Mouse (Mus musculus): Measurements from ENCODE around the gene Eomes. TPM values are rescaled to one million over a fixed set of nuclear protein-coding genes. Genes with fewer than 3 reads are reported as not detected.

Eomes gene
- polyA plus RNA-seq, 1 experiment from 2014 or later = 0.42 TPM

- Histone ChIP-seq H3K36me3 (replicated peaks; ENCODE audit: control insufficient read depth, insufficient read depth, low read depth, low read length) (no peaks in the 10 kb centered on the region), H3K9me3 (replicated peaks; ENCODE audit: control insufficient read depth, low read length) (no peaks in the 10 kb centered on the region), H3K4me2 (ENCODE audit: low read depth, low read length) (no peak overlapping the region), H3K27me3 (ENCODE audit: control insufficient read depth, insufficient read depth, low read length) (no peaks in the 10 kb centered on the region), H3K4me3 (ENCODE audit: low read depth, low read length) (no peak overlapping the region), H3K9ac (replicated peaks; ENCODE audit: low read length) (no peak overlapping the region), H3K27ac (replicated peaks; ENCODE audit: low read depth, low read length) (no peak overlapping the region), H3K4me1 (ENCODE audit: control insufficient read depth, insufficient read depth, low read length) (no peaks in the 10 kb centered on the region)
- no peak for DNase-seq (ENCODE audit: low spot score)
- no peak for ATAC-seq (replicated peaks; ENCODE audit: insufficient number of reproducible peaks, low FRiP score, low TSS enrichment, low read depth)
- 82% methylated on average over 3 of the region's 3 CpGs for WGBS
These were observed 34.7 kb downstream of the Eomes start for GRCm38 (mm10) chr9:118512681-118513233.

DNA sequence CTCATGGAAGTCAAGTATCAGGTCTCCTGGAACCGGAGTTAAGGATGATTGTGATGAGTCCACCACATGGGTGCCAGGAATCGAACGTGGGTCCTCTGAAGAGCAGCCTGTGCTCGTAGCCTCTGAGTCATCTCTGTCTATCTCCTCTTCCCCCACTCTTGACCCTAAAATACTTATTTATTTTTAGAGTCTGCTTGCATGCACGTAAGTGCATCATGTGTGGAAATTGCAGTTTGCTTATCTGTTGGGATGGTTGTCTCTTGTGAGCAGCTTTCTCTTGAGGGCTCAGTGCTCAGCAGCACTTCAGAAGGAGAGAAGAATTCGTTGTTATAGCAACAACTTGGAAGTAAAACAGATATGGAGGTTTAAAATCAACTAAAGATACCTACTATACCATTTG lies 37.5 kb downstream of the Eomes start:
- Histone ChIP-seq H3K9me3 (replicated peaks; ENCODE audit: control insufficient read depth, low read length) (no peaks in the 10 kb centered on the region), H3K27ac (replicated peaks; ENCODE audit: low read depth, low read length) (no peak overlapping the region), H3K4me3 (ENCODE audit: low read depth, low read length) (no peak overlapping the region), H3K36me3 (replicated peaks; ENCODE audit: control insufficient read depth, insufficient read depth, low read depth, low read length) (no peaks in the 10 kb centered on the region), H3K4me1 (ENCODE audit: control insufficient read depth, insufficient read depth, low read length) (no peaks in the 10 kb centered on the region), H3K27me3 (ENCODE audit: control insufficient read depth, insufficient read depth, low read length) (no peaks in the 10 kb centered on the region), H3K4me2 (ENCODE audit: low read depth, low read length) (no peak overlapping the region), H3K9ac (replicated peaks; ENCODE audit: low read length) (no peak overlapping the region)
- 90% methylated on average over 6 of the region's 6 CpGs for WGBS
- DNase-seq (ENCODE audit: low spot score) = no peak
- ATAC-seq (replicated peaks; ENCODE audit: insufficient number of reproducible peaks, low FRiP score, low TSS enrichment, low read depth) = no peak

DNA sequence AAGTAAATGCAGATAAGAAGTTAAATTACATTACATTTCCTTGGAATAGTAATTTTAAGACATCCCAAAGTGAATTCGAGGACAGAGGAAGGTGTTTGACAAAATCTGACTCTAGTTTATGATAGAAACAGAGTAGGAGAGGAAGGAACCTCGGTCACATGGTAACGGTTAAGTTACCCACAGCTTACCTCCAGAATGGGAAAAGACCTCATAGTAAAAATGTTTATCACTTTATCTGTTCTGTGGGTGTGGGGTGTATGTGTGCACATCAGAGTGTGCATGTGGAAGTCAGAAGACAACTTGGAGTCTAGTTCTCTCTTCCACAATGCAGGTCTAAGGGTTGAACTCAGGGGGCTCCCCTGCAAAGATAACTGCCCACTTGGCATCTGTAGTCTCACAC lies 38.1 kb downstream of the Eomes start:
- Histone ChIP-seq H3K36me3 (replicated peaks; ENCODE audit: control insufficient read depth, insufficient read depth, low read depth, low read length) (no peaks in the 10 kb centered on the region), H3K9me3 (replicated peaks; ENCODE audit: control insufficient read depth, low read length) (no peaks in the 10 kb centered on the region), H3K27me3 (ENCODE audit: control insufficient read depth, insufficient read depth, low read length) (no peaks in the 10 kb centered on the region), H3K4me3 (ENCODE audit: low read depth, low read length) (no peak overlapping the region), H3K4me1 (ENCODE audit: control insufficient read depth, insufficient read depth, low read length) (no peaks in the 10 kb centered on the region), H3K4me2 (ENCODE audit: low read depth, low read length) (no peak overlapping the region), H3K27ac (replicated peaks; ENCODE audit: low read depth, low read length) (no peak overlapping the region), H3K9ac (replicated peaks; ENCODE audit: low read length) (no peak overlapping the region)
- ATAC-seq (replicated peaks; ENCODE audit: insufficient number of reproducible peaks, low FRiP score, low TSS enrichment, low read depth) = no peak
- 89% methylated on average over 3 of the region's 3 CpGs for WGBS
- DNase-seq (ENCODE audit: low spot score) = no peak

- Histone ChIP-seq H3K9ac (replicated peaks; ENCODE audit: low read length) (no peak overlapping the region), H3K27me3 (ENCODE audit: control insufficient read depth, insufficient read depth, low read length) (no peaks in the 10 kb centered on the region), H3K9me3 (replicated peaks; ENCODE audit: control insufficient read depth, low read length) (no peaks in the 10 kb centered on the region), H3K36me3 (replicated peaks; ENCODE audit: control insufficient read depth, insufficient read depth, low read depth, low read length) (no peaks in the 10 kb centered on the region), H3K4me3 (ENCODE audit: low read depth, low read length) (no peak overlapping the region), H3K27ac (replicated peaks; ENCODE audit: low read depth, low read length) (no peak overlapping the region), H3K4me1 (ENCODE audit: control insufficient read depth, insufficient read depth, low read length) (no peaks in the 10 kb centered on the region), H3K4me2 (ENCODE audit: low read depth, low read length) (no peak overlapping the region)
- ATAC-seq (replicated peaks; ENCODE audit: insufficient number of reproducible peaks, low FRiP score, low TSS enrichment, low read depth) (no peak), DNase-seq (ENCODE audit: low spot score) (no peak)
- WGBS = 84% methylated on average over 8 of the region's 8 CpGs
These were observed 39.6 kb downstream of the Eomes start for GRCm38 (mm10) chr9:118517619-118518018.

GRCm38 (mm10) chr9:118519101-118519500 lies 41.1 kb downstream of the Eomes start:
- ATAC-seq (replicated peaks; ENCODE audit: insufficient number of reproducible peaks, low FRiP score, low TSS enrichment, low read depth) (no peak), DNase-seq (ENCODE audit: low spot score) (no peak)
- Histone ChIP-seq H3K9ac (replicated peaks; ENCODE audit: low read length) (no peak overlapping the region), H3K4me2 (ENCODE audit: low read depth, low read length) (no peak overlapping the region), H3K27ac (replicated peaks; ENCODE audit: low read depth, low read length) (no peak overlapping the region), H3K4me3 (ENCODE audit: low read depth, low read length) (no peak overlapping the region), H3K36me3 (replicated peaks; ENCODE audit: control insufficient read depth, insufficient read depth, low read depth, low read length) (no peaks in the 10 kb centered on the region), H3K27me3 (ENCODE audit: control insufficient read depth, insufficient read depth, low read length) (no peaks in the 10 kb centered on the region), H3K9me3 (replicated peaks; ENCODE audit: control insufficient read depth, low read length) (no peaks in the 10 kb centered on the region), H3K4me1 (ENCODE audit: control insufficient read depth, insufficient read depth, low read length) (no peaks in the 10 kb centered on the region)
- 71% methylated on average over 8 of the region's 8 CpGs for WGBS

DNA sequence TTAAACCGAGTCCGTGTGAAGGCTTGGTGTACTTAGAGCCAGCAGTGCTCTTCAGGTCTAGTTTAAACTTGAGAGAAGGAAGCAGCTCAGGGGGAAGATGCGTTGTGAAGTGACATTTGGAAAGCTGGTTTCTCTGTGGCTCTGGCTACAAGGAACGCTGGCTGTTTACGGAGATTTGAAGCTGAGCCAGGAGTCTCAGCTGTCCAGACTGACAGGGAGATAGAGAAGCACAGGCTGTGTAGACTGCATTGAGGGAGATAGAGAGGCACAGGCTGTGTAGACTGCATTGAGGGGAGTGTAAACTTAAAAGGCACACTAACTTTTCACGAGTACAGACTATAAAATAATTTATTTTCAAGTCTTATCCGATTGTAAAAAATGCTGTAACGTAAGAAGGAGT lies 42.0 kb downstream of the Eomes start:
- H3K4me2 ChIP-seq (ENCODE audit: low read depth, low read length) = no peak overlapping the region
- DNase-seq (ENCODE audit: low spot score) = no peak

DNA sequence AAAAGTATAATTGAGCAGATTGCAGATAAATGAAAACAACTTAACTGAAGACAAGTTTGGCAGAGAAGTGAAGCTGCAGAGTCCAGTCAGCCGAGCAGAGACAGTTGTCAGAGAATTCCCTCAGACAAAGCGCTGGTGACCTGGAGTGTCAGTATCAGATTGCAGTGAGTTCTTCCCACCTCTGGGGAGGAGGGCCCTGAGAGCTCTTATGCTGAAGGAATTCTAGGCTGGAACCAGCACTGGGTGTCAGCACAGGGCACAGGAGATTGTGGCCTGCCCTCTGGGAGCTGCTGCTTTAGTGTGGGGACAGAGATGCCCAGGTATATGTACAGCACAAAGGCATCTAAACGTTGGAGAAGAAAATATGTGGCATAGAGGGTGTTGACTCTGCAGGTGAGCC lies 42.8 kb downstream of the Eomes start:
- Histone ChIP-seq H3K27me3 (ENCODE audit: control insufficient read depth, insufficient read depth, low read length) (no peaks in the 10 kb centered on the region), H3K4me2 (ENCODE audit: low read depth, low read length) (no peak overlapping the region), H3K9ac (replicated peaks; ENCODE audit: low read length) (no peak overlapping the region), H3K9me3 (replicated peaks; ENCODE audit: control insufficient read depth, low read length) (no peaks in the 10 kb centered on the region), H3K4me1 (ENCODE audit: control insufficient read depth, insufficient read depth, low read length) (no peaks in the 10 kb centered on the region), H3K4me3 (ENCODE audit: low read depth, low read length) (no peak overlapping the region), H3K36me3 (replicated peaks; ENCODE audit: control insufficient read depth, insufficient read depth, low read depth, low read length) (no peaks in the 10 kb centered on the region), H3K27ac (replicated peaks; ENCODE audit: low read depth, low read length) (no peak overlapping the region)
- DNase-seq (ENCODE audit: low spot score) = peak; percentile 8
- 0 out of 2 replicates have a peak, but pooled peaks have one; percentile 56 for ATAC-seq (replicated peaks; ENCODE audit: insufficient number of reproducible peaks, low FRiP score, low TSS enrichment, low read depth)
- 19% methylated on average over 3 of the region's 3 CpGs for WGBS

More for the DNA sequence above, 42.0 kb downstream of the Eomes start:
- no peaks in the 10 kb centered on the region for H3K27me3 ChIP-seq (ENCODE audit: control insufficient read depth, insufficient read depth, low read length)
- H3K4me1 ChIP-seq (ENCODE audit: control insufficient read depth, insufficient read depth, low read length) = no peaks in the 10 kb centered on the region
- H3K9ac ChIP-seq (replicated peaks; ENCODE audit: low read length) = no peak overlapping the region
- H3K36me3 ChIP-seq (replicated peaks; ENCODE audit: control insufficient read depth, insufficient read depth, low read depth, low read length) = no peaks in the 10 kb centered on the region
- ATAC-seq (replicated peaks; ENCODE audit: insufficient number of reproducible peaks, low FRiP score, low TSS enrichment, low read depth) = no peak
- no peak overlapping the region for H3K27ac ChIP-seq (replicated peaks; ENCODE audit: low read depth, low read length)
- no peaks in the 10 kb centered on the region for H3K9me3 ChIP-seq (replicated peaks; ENCODE audit: control insufficient read depth, low read length)
- 68% methylated on average over 8 of the region's 8 CpGs for WGBS
- no peak overlapping the region for H3K4me3 ChIP-seq (ENCODE audit: low read depth, low read length)

DNA sequence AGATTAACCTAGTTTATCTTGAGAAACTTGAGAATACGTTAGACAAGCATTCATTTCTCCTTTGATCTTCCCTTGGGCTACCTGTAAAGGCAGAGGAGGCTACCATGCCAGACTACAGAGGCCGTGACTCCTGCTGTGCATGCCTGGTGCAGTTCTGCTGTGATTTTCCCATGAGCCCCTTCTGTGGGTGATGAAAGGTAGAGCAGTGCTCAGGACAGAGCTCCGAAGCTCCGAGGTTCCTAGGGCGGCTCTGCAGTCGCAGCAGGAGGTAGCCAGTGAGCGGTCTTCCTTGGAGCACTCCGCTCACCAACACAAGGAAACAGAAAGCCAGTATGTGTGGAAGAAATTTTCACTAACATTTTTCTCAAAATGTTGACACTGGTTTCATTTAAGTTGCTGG lies 43.6 kb downstream of the Eomes start:
- DNase-seq (ENCODE audit: low spot score) = no peak
- WGBS = 81% methylated on average over 8 of the region's 8 CpGs

More for the DNA sequence above, 43.6 kb downstream of the Eomes start:
- no peaks in the 10 kb centered on the region for H3K4me1 ChIP-seq (ENCODE audit: control insufficient read depth, insufficient read depth, low read length)
- no peaks in the 10 kb centered on the region for H3K27me3 ChIP-seq (ENCODE audit: control insufficient read depth, insufficient read depth, low read length)
- ATAC-seq (replicated peaks; ENCODE audit: insufficient number of reproducible peaks, low FRiP score, low TSS enrichment, low read depth) = no peak
- no peaks in the 10 kb centered on the region for H3K9me3 ChIP-seq (replicated peaks; ENCODE audit: control insufficient read depth, low read length)
- no peak overlapping the region for H3K27ac ChIP-seq (replicated peaks; ENCODE audit: low read depth, low read length)
- no peaks in the 10 kb centered on the region for H3K36me3 ChIP-seq (replicated peaks; ENCODE audit: control insufficient read depth, insufficient read depth, low read depth, low read length)
- H3K4me3 ChIP-seq (ENCODE audit: low read depth, low read length) = no peak overlapping the region
- H3K4me2 ChIP-seq (ENCODE audit: low read depth, low read length) = no peak overlapping the region
- no peak overlapping the region for H3K9ac ChIP-seq (replicated peaks; ENCODE audit: low read length)

All from embryonic facial prominence, embryonic 11.5 days (tissue).